Mouse (Mus musculus): ENCODE measurements at regions not wholly inside any gene's neighbourhood (a gene's known extent, or its start where the extent isn't known, plus 50 kb on each side); places are given as distances from the start of the nearest gene placed in this dataset.
A peak's percentile ranks its signal among the peaks of the same experiment; 100 is the strongest.

DNA sequence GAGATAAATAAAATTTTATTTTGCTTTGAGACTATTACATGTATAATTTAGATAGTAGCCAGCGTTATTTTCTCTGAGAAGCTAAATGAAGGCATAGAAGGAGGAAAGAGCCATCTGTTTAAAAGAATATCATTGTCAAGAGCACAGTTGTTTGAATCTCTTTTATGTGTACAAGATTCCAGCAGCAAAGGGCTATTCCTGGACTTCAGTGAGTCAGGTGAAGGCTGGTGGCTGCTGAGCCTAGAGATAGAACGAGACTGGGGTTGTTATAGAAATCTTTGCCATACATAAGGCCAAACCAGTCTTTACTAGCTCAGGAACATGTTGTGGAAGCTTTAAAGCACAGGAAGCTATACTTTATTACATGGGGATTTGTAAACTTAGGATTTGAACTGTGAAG, 261.6 kb downstream of the Adcyap1 start:
- DNase-seq (ENCODE audit: low read depth, low spot score), result peak; percentile 27

DNA sequence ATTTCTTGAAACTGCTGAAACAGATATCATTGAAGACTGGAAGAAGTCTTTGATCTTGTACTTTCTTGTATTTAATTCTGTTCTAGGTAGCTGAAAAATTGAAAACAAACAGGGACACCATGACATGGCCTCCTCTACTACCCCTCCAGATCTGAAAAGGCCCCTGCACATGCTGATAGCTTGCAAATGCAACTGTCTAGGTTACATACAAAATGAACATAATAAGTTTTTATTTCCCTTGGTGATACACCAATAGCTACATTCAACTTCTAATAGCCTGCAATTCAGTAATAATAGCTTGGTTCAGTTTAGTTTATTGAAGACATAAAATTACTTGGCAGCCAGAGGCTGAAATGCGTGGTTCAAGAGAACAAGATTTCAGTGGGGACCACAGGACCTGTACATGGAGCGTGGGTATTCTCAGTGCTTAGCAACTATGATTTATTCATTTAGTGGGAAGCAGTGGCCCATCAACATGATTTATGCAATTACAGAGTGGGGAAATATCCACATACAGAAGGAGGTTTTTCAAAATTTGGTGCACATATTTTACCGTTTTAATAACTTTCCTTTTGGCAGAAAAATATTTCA, 264.9 kb downstream of the Adcyap1 start:
- no peak for DNase-seq (ENCODE audit: low read depth, low spot score)

DNA sequence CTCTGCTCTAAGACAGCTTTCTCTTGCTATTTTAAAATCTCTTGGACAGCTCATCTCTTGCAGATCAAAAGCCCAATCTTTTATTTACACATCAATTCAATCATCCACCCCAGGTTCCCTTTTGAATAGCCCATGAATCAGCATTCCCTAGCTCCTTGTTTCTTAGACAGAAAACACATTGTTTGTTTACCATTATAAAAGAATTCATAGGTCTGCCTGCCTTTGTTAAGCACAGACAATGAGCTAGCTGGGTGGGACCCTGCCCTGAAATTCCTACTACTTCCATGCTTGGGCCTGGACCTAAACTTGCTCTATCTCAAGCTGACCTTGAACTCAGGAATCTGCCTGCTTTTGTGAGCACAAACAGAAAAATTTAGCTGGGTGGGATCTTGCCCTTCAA, 283.6 kb downstream of the Adcyap1 start:
- no peak for DNase-seq (ENCODE audit: low read depth, low spot score)

DNA sequence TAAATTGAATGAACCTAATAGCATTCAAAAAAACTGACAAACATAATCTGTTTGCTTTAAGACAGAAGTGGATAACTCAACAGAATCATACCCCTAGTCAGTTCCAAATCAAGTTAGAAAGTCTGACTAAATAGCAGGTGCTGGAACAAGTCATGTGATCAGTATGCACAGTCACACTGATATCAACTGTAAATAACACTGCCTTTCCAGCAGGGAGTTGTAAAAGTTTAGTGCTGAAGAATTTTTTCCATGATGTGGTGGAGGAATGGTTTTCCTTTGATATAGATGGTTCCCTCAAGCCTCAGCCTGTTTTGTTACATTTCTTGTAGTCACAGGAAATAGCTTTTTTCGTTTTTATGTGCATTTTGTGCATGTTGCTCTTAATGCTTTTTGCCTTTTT, 285.7 kb downstream of the Adcyap1 start:
- DNase-seq (ENCODE audit: low read depth, low spot score), result no peak

DNA sequence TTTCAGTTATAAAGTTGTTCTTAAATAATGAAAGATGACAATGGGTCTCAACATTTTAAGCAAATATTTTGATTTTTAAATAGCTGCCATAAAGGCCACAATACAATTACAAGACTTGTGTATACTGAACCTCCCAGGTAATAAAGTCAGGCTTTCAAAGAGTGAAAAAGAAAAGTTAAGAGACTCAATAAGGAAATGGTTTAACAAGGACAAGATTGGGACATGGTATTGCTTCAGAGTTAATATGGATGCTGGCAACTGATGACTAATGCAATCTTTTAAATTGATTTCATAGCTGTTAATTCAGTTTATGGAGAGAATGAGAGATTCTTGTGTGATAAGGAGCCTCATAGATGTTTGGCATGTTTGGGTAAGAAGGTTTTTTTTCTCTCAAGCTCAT, 287.6 kb downstream of the Adcyap1 start:
- DNase-seq (ENCODE audit: low read depth, low spot score), result no peak

DNA sequence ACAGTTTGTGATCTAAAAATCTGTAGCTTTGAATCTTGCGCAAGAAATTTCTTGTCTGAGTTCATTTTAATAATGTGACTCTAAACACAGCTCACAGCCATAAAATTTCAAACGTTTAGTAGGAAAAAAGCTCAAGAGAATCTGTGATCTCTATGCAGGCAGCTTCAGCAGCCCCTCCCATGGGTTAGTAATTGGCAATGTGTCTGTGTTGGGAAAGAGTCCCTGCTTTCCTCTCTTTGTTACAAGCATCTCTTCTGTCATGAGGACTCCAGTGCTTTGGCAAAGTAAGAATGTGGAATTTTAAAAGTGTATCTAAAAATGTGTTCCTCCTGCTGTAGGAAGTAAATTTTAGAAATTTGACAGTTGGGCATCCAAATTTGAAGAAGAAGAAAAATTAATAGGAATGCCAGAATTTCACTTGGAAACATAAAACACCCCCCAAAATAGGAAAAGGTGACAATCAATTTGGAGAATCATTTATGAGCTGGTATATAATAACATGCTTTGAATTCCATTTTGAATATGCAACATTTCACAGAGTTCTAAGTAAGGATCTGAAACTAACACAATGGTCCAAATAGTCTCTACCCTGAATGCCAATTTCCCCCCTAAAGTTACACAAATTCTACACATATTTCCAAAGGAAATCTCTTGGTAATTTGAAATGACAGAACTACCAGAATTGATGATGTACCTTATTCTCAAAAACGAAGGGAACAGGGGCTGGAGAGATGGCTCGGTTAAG, 291.3 kb downstream of the Adcyap1 start:
- DNase-seq (ENCODE audit: low read depth, low spot score), result peak; percentile 48

DNA sequence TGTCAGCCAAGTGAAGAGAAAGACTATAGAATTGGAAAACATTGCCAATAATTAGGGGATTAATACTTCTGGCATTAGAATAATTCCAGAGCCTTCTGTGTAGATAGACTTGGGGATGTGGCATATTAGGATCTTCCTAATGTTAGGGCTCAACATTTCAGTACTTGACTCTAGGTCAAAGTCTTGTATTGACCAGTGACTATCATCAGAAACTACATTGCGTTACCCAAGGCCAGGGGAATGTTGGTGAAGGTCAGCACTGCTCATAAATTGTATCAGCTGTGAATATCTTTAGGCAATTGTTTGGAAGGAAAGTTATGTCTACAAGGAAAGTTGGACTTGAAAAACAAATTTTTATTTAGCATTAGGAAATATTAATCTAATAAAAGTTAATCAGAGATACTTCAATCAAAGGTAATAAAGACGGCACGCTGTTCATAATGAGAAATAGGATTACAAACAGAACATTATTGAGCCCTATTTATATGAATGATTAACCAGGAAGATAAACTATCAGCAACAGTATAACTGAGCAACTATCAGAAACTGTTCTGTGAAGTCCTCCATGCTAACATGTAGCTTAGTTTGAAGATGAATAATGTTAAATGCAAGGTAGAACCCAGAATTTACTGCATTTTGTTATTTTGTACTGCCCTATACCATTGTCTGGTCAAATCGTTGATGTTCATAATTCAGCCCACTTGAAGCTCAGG, 310.2 kb downstream of the Adcyap1 start:
- no peak for DNase-seq (ENCODE audit: low read depth, low spot score)

DNA sequence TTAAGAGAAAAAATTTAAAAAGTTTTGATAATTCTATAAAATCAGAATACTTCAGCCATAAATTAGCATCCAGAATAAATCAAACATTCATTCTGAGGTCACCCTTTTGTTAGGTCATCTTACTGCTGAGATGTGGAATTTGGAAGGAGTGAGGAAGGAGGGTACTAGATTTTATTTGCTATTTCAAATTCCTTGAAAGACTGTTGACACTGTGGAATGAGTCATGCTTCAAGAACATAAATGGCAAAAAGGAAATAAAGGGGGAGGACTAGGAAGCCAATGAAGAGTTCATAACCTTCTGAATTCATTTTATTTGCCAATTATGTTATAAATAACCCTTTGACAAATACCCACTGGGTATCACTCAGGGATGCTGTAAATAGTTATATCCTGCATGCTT, 324.6 kb downstream of the Adcyap1 start:
- DNase-seq (ENCODE audit: low read depth, low spot score), result no peak

DNA sequence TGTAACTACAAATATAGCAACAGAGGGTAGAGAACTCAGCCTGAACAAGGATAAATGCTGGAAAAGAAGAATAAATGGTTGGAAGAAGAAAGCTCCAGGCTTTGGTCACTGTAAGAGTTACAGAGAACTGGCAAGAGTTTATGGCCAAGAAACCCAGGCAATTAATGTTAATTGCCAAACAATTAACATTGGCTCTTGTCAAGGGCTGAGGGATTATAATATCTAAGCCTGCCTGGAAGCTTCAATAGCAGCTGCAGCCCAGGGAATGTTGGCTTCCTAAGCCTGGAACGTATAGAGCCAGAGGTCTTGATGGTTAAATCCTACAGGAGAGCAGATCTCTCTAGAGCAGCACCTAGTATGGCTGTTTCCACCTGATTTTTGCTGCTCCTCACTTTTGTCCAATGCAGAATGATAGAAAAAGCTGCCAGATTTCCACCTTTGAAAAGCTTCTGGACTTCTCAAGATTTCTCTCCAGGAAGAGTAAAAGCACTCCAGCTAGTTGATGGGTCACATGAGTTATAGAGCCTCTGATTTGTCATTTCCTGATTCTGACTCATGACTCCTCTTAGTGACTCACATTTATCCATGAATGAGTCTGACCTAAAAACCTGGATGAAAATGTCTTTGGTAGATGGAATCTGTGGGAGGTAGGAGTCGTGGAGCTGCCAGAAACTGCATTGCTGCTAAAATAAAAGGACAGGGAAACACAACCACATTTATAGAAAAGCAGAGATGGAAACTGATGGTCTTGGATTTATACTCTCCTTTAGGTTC, 327.2 kb downstream of the Adcyap1 start:
- DNase-seq (ENCODE audit: low read depth, low spot score), result peak; percentile 27

DNA sequence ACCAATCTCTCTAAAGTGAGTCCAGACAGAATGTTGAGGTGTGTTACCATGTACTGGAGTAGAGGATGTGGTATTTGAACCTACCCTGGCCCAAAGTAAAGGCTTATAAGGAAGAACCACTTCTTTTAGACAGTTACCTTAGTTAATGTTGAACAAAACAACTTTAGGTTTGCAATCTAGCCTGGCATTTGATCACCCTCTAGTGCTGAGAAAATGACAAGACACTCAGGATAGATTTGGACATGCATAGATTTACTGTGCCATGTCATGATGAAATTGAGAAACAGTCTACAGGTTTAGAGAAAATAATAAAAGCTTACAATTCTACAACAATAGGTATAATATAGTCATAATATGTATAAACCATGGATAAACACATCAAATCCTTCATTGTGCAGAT, 333.7 kb downstream of the Adcyap1 start:
- no peak for DNase-seq (ENCODE audit: low read depth, low spot score)

DNA sequence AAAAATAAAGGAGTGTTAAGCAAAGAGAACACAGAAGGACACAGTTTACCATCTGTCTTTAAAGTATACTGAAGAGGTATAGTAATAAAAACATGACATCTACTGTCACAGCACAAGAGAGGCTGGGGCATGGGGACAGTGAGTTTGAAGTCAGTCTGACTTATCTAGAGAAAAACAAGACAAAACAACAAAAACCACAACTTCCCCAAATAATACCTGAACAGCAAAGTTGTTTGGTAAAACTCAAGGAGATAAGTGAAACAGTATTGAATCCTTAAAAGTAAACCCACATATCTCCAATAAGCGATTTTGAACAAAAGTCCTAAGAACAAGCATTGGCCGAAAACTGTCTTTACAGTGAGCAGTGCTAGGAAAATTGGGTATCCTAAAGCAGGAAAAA, 336.1 kb downstream of the Adcyap1 start:
- no peak for DNase-seq (ENCODE audit: low read depth, low spot score)

DNA sequence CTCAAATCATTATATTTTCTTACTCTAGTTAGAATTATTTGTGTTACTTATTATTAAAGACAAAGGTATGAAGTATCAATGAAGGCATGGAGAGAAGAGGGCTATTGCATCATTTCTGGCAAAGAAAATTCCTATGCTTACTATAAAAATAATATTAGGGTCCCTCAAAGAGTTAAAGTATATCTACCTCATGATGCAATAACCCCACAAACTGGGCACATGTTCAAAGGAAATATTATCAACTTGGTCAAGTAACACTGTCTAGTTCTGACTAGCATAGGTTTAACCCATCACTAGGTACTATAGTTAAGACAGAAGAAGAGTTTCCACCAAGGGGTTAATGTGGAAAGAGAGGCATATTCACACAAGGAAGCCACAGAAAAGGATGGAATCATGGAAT, 336.9 kb downstream of the Adcyap1 start:
- no peak for DNase-seq (ENCODE audit: low read depth, low spot score)

DNA sequence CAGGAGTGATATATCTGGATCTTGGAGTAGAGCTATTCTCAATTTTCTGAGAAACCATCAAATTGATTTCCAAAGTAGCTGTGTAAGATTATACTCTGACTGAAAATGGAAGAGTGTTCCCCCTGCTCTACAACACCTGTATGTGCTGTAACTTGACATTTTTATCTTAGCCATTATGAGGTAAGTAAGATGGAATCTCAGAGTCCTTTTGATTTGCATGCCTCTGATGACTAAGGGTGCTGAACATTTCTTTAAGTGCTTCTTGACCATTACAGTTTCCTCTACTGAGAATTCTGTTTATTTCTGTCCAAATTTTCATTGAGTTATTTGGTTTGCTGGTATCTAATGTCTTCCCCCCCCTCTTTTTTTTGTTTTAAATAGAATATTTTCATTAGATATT, 343.0 kb downstream of the Adcyap1 start:
- DNase-seq (ENCODE audit: low read depth, low spot score), result no peak

DNA sequence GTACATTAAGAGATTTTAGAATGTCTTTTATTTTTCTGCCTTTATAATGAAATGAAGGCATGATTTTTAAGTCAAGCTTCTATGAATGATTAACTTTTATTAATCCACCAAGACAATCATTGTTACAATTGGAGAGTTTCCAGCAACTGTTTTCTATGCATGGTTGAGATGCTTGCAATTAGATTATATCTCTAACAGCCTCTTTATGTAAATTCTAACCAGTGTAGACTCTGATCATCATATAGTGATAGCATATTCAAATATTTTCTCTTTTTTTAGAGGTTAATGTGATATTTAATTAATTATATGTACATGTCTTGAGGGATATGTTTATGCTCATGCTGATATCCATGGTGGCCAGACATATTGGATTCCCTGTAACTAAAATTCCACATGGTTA, 351.5 kb downstream of the Adcyap1 start:
- DNase-seq (ENCODE audit: low read depth, low spot score), result no peak

DNA sequence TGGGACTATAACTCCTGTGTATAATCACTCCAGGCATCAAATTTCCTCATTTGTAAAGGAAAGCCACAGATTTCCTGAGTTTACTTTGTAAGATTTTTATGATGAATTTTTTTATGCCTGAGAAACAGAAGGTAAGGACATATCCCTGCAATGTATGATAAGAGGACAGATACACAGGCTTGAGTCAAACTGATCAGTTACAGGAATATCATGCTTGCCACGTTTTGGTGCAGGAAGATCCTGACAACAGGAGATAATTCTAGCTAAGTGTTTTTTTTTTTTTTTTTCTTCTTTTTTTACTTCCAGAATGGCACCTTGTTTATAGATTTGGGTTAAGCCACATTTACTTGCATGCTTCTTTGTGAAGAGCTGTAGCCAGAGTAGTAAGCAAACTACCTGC, 357.1 kb downstream of the Adcyap1 start:
- no peak for DNase-seq (ENCODE audit: low read depth, low spot score)

DNA sequence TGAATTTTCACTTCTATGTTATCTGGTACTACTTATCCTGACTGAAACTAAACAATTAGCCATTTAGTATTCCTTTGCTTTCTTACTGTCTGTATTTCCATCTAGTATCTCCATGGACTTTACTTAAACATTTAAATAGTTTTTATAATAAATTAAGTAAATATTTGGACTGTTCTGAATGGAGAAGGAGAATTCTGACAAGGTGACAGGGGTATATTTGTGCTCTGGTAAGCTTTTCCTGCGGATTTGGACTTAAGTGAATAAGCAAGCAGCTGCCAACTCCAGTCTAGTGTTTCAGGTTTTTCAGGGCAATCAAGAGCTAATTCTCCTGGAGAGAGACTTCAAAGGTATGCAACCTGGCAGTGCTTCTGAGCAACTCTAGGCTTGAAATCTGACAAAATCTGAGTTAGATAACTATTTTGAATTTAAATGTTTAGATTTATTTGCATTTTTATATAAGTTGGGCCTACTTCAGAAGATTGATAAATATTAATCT, 364.5 kb downstream of the Adcyap1 start:
- DNase-seq (ENCODE audit: low read depth, low spot score), result no peak

DNA sequence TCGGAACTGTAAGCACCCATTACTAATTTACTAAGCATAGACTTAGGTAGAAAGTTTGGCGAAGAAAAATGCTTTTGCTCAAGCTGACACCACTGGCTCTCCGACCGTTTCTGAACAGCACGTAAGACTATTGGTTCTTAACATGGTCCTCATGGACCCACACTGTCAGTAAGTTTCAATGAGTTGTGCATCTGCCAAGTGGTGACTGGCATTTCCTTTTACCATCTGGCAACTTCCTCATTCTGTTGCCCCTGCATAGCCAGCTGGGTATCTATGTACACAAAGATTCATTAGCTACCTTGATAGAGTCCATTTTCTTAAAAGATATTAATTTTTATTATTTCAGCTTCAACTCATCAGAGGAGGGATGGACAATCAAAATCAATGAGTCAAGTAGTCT, 381.2 kb downstream of the Adcyap1 start:
- DNase-seq (ENCODE audit: low read depth, low spot score), result no peak

DNA sequence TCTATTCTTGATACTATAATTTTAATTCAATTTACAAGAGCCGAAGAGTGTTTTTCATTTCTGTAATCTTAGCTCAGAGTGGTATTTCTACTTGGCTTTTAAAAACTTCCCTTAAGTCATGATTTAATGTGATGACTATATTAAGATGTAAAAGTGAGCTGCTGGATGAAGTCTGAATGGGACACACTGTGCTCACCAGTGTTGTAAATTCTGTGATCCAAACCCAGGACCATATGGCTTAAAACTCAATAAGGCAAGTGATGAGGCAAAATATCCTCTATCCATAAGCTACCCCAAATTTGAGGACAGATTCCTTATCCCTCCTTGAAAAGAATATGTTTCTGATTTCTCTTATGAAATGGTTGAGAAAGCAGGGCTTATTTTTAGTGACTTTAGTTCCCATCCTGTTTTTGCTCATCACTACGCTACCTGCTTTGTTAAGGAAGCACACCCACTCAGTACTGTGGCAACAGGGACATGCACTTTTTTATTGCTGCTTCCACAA, 399.4 kb downstream of the Adcyap1 start:
- DNase-seq (ENCODE audit: low read depth, low spot score), result peak; percentile 72

DNA sequence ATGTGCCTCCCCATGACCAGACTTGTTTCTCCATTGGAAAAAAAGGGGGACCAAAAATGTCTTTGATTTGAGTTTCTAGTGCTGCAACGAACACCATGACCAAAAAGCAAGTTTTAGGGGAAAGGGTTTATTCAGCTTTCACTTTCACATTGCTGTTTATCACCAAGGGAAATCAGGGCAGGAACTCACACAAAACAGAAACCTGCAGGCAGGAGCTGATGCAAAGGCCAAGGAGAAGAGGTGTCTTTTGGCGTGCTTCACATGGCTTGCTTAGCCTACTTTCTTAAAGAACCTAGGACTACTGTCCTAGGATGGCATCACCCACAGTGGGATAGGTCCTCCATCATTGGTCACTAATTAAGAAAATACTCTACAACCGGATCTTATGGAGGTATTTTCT, 401.4 kb downstream of the Adcyap1 start:
- no peak for DNase-seq (ENCODE audit: low read depth, low spot score)

DNA sequence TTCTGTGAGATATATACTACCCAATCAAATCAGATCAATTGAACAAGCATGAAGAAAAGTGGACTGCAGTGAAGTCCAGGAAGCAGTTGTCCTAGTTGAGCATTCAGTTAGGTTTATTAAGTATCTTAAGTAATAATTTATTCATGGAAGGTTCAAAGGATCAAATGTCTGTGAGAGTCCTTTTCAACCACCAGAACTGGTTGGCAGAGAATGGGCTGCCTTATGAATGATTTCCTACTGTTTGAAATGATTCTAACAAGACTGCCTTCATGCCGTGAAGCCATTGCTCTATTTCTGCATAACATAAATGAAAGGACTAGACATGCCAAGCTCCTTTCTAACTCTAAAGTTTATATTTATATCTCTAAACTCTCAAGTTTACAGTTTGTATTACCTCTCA, 410.4 kb downstream of the Adcyap1 start:
- DNase-seq (ENCODE audit: low read depth, low spot score), result no peak

DNA sequence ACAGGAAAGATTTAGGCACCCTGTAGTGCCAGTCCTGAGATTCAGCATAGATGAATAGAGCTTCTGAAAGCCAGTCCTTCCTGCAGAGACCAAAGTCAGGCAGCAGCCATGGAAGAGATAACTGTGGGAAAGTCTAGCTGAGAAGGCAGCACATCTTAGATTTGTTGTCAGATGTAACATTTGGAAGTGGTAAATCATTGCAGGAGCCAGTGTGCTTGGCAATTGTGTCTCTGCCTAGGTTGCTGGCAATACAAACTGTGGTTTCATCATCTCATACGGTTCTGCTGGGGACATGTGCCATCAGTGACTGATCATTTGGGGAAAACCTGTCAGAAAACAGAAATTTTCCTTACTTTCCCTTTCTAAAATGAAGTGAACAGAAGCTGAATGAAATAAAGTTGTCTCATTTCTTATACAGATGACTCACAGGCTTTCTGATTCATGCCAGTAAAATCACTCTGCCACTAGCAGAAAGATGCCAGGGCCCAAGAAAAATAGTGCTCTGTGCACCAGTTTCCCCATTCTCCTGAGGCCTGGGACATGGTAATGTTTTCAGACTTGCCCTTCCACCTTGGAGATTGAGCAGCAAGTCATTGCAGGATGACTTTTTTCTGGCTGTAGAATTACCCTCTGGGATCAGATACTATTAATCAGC, 411.3 kb downstream of the Adcyap1 start:
- DNase-seq (ENCODE audit: low read depth, low spot score), result peak; percentile 38

Data from telencephalon, adult 2 months (tissue).